Mouse (Mus musculus): ENCODE results near the gene Fbxo34.
A peak's percentile ranks its signal among the peaks of the same experiment; 100 is the strongest.
"Not testable (repeated sequence)": the region's sequence is repeated elsewhere in the genome, so short reads cannot be mapped to it uniquely, and the experiment has no call there.

The Fbxo34 gene

DNA sequence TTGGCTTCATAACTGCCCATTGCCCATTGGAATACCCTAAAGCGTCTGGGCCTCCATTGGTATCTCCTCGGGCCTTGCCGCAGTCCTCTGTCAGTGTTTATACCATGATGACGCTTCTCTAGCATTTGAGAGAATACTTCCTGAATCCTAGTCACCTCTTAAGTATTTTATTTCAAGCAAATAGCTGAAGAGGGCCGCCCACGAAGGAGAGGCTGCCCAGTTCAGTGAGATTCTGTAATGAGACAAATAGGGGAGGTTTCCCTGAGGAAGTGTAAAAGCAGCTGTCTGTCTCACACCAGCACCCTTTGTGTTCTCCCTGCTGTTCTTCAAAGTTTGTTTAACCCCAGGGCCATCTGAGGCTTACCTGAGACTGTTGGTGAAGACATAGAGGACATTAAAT, 66.5 kb downstream of the Fbxo34 start:
- no peak for DNase-seq (ENCODE audit: low read depth)

DNA sequence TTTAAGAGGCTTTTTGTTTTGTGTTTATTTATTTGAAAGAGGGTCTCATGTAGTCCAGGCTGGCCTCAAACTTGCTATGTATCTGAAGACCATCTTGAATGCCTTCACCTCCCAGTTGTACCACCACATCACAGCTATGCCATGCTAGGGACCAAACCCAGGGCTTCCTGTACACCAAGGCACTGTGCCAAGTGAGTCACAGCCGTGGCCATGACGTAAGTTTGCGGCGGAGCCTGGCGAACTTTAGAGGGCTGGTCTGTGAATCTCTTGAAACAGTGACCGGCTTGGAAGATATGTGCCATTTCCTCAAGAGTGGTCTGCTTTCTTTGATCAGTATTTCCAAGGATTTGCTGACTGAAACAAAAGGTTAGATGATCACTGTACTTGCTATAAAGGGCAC, 68.4 kb downstream of the Fbxo34 start:
- peak; percentile 96 for DNase-seq (ENCODE audit: low read depth)

DNA sequence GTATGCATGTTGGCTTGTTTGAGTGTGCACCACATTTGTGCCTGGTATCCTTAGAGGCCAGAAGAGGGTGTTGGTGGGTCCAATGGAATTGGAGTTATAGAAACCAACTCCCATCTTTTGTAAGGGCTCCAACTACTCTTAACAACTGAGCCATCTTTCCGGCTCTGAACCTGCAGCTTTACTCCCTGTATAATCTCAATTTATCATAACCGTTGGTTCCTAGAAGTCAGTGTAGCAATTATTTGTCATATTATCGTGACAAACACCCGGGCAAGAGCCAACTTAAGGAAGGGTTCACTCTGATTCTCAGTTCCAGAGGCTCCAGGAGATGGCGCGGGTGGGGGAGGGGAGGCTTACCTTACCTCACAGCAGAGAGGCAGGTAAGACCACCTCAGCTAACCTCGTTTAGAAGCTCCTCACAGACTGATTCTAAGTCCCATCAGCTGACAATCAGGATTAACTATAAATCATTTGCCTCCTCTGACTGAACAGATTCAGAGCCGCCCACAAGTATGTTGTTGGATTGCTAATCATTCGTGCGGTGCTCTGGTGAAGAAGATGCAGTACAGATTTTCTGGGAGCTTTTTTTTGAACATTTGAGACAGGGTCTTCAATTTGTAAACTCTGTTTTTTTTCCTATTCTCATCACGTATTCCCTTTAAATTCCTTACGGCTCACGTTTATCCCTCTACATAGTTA, 70.7 kb downstream of the Fbxo34 start:
- DNase-seq (ENCODE audit: low read depth), result no peak

DNA sequence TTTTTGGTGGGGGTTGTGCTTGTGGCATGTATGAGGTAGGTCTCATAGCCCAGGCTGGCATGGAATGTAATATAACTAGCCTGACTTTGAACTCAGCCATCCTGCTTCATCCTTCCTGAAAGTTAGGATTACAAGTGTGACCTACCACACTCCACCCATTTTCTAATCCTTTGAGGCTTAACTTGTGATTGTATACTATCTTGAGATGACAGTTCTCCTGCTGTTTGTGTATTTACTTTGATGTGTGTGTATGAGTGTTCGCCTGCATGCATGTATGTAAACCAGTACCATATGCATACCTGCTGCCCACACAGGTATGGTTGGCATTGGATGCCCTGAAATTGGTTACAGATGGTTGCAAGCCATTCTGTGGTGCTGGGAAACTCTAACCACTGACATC, 71.4 kb downstream of the Fbxo34 start:
- DNase-seq (ENCODE audit: low read depth), result no peak

DNA sequence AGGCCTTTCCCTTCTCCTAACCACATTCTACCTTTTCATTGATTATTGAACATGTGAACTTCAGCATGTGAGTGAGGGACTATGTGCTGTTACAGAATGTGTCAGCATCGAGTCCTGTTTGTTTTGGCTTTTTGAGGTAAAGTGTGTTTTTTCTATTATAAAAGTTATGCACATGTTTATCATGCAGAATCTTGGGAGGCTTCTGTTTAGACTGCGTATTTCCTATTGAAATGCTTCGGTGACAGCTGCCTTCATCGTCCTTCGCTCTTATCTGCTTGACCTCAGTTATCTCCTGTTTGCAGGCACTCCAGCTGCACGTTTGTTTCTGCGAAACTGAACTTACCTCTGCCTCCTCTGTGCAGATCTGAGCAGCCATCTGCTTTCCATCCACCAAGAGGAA, 72.1 kb downstream of the Fbxo34 start:
- DNase-seq (ENCODE audit: low read depth), result peak; percentile 33

DNA sequence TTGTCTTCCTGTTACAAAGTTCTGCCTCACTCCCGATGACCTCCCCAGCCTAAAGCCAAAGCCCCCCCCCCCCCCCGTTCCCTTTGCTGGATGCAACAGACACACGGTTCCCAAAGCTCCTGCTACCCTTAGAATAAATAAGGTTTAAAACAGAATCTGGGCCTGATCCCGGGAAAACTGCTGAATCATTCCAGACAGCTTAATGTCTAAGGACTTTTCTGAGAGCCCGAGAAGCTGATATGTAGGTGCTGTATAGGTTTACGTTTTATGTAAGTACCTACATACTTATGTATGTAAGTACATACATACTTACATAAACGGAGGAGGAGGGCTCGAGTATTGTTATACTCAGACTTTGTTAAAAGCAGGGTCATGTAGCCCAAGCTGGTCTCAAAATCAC, 75.2 kb downstream of the Fbxo34 start:
- DNase-seq (ENCODE audit: low read depth), result no peak

DNA sequence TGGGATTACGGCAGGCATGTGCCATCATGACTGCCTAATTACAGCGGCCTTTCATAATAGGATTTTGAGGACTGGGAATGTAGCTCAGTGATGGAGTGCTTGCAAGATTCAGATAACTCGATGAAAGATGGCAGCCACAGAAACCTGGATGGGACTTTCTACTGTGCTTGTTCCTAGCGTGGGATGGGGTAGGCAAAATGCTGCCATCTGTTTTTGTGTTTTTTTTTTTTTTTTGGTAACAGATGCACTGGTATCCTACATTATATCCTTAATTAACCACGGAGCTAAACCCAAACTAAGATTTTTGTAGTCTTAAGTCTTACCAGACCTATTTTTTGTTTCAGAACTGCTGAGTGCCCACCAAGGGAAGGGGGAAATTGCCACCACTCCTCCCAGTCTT, 75.6 kb downstream of the Fbxo34 start:
- no peak for DNase-seq (ENCODE audit: low read depth)

DNA sequence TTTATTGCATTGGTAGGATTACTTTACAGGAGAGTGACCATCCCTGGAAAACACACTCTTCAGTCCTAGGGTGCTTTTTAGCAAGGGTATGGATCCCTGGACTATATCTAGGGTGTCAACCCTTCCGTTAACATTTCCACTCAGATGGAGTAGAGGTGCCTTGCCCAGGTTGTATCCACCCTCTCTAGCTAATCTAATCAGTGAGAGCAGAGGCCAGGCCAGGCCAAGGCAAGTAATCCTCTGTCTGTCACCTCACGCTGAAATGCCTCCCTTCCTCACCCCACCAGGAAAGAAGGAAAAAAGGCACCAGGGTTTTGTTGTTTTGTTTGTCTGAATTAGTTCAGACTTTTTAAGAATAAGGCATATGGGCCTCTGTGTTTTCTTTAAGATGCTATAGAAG, 77.6 kb downstream of the Fbxo34 start:
- no peak for DNase-seq (ENCODE audit: low read depth)

DNA sequence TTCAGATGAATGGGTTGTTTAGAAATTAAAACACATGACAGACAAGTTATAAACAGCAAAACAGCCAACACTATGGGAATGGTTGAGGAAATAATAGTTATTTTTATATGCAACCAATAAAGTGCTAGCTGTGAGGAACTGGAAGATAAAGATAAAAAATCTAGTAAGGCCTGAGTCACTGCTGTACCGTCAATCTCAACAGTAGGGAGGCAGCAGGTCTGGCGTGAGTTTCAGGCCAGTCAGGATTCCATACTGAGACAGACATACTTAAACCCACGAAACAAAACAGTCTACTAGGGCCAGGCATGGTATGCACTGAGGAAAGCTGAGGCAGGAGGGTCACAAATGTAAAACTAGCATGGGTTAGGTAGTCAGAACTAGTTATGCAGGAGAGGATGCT, 78.1 kb downstream of the Fbxo34 start:
- DNase-seq (ENCODE audit: low read depth), result no peak

DNA sequence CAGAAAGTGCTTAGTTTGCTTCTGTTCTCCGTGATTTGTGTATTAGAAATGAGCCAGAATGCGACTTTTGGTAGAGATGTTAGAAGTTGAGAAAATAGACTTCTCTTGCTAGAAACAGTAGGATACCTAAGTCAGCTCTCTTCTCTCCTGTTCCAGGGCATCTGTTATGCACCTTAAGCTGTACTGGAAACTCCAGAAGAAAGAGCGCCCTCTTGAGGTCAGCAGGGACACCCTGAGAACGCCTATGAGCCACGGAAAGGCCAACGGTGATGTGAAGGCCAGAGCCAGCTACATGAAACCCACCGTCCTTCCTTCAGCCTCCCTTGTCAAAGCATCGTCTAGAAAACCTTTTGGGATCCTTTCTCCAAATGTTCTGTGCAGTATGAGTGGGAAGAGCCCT, 78.8 kb downstream of the Fbxo34 start:
- peak; percentile 78 for DNase-seq (ENCODE audit: low read depth)

DNA sequence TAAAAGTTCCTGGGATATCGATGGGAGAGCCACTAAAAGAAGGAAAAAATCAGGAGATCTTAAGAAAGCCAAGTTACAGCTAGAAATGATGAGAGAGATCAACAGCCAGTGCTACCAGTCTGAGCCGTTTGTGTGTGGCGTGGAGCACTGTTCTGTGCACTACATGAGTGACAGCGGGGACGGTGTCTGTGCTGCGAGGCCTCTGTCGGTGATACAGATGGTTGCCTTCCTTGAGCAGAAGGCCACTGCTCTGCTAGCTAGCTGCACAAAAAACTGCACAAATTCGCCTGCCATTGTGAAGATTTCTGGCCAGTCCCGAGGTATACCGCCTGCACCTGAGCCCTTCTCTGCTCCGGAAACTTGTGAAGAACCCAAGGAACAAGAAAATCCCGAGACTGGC, 79.4 kb downstream of the Fbxo34 start:
- not testable (repeated sequence) for DNase-seq (ENCODE audit: low read depth)

DNA sequence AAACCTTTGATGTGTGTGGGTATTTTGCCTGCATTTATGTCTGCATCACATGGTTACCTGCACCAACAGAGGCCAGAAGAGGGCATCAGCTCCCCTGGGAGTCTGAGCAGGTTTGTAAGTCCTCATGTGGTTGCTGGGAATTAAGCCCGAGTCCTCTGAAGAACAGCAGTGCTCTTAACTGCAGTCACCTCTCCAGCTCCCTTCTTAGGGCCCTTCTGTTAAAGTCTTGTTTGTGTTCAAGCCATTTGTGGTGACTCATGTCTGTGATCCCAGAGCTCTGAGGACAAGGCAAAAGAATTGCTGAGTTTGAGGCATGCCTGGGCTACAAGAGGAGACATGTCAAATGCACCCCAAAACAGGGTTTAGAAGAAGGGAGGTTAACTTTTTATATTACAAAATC, 82.3 kb downstream of the Fbxo34 start:
- DNase-seq (ENCODE audit: low read depth), result no peak

DNA sequence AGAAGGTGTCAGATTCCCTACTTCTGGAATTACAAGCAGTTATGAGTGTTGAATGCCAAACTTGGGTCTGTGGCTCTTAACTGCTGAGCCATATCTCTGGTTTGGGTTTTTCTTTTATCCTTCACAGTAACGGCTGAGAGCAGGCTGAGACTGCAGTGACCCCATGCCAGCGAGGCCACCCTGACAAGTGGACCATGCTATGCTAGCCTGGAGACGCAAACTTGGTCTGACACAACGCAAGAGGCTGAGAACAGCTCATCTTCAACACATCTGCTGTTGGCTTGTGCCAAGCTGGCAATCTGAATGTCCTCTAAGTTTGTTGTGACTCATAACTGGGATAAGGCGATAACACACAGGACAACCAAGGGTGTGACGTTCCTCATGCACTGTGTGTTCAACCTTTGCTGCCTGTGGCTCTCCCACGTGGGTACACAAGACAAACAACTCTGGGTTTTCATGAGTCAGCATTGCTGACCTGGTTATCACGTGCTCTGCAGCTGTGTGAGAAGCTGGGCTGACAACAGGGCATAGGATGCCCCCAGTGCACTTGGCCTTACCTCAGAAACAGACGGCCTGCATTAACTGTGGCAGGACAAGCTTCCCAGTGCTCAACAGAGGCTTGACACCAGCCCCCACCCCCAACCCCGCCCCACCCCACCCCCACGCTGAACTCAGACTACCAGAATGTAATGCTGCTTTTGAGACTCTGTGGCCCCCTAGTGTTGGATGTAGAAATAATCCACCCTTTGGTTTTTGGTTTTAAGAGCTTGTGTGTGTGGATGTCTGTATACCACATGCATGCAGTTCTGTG, 83.3 kb downstream of the Fbxo34 start:
- DNase-seq (ENCODE audit: low read depth), result peak; percentile 89

DNA sequence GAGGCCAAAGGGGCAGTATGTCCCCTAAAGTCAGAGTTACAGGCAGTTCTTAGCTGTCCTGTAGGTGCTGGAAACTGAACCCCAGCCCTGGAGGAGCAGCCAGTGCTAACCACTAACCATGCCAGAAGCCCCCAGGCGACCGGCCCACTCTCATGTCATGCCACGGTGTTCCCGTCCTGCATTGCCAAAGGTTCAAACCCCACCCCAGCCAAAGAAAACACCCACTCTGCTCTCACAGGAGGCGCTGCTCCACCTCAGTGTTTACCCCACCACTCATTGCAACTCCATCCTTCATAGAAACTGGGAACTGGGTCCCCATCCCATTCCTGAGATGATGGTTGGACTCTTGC, 83.9 kb downstream of the Fbxo34 start:
- no peak for DNase-seq (ENCODE audit: low read depth)

DNA sequence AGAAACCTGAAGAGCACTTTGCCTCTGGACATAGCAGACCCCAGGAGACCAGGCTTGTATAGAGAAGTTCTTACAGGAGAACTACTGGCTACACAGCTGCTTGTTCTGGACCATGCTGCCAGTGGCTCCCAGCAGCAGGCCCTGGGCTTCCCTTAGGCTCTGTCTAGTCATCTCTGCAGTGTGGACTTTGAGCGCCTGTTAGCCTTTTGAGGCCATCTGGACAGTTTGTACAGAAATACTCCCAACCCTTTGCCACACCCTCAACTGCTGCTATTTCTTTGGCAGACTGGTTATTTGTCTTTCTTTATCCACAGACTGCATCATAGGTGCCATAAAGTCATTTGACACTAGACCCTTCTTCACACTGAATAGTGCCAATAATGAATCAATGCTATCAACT, 84.9 kb downstream of the Fbxo34 start:
- no peak for DNase-seq (ENCODE audit: low read depth)

DNA sequence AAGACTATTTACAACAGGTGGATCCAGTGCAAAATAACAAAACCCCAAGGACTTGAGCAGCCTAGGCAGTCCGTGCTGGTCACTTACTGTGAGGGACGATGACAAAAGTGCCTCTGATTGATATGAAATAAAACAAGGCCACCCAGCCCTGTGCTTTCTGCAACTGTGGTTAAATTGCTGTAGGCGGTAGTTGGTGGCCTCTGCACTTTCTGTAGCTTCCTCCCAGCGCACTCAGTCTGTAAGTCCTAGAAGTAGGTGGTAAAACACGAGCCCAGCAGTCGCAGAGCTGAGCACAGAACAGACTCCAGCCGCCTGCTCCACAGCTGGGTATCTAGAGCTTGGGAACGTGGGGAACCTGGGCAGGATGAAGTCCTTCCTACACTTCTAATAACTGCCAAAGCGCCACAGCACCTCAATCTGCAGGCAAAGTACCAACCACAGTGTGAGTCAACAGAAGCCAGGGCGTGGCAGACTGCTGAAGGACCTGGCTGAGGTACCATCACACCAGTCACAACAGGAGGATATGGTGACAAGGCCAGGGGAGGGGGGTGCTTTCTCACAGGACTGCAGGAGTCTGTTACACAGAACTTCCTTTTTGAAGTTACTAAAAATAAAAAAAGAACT, 91.2 kb downstream of the Fbxo34 start:
- DNase-seq (ENCODE audit: low read depth), result peak; percentile 78

DNA sequence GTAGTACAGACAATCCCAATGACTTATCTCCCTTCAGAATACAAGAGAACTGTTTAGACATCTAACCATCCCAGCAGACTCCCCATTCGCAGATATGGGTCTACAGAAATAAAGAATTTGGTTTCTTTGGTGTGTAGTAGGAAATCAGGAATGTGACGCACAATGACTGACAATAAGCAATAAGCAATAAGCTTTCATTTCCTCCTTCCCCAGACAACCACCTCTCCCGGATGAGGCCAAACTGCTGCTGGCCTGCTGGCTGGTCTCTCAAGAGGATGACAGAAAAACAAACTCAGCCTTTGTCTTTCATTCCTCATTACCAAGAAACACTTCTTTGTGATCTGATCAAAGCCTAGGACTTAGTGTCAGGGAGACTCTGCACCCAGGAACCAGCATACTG, 92.1 kb downstream of the Fbxo34 start:
- no peak for DNase-seq (ENCODE audit: low read depth)

DNA sequence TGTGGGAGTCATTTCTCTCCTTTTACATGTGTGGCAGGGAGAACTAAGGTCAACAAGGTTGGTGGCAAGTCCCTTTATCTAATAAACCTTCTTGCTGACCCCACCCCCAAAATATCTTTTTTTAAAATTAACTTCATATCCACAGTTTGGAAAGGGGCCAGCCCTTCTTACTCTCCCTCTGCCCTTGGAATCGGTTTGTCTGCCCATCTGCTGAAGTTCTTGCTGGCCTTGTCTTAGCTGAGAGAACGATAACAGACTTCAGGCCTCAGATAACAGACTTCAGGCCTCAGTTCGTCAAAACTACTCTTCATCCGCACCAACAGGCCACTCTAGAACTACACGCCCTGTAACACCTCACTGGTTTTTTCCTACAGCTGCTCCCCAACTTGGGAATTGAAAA, 94.1 kb downstream of the Fbxo34 start:
- DNase-seq (ENCODE audit: low read depth), result no peak

DNA sequence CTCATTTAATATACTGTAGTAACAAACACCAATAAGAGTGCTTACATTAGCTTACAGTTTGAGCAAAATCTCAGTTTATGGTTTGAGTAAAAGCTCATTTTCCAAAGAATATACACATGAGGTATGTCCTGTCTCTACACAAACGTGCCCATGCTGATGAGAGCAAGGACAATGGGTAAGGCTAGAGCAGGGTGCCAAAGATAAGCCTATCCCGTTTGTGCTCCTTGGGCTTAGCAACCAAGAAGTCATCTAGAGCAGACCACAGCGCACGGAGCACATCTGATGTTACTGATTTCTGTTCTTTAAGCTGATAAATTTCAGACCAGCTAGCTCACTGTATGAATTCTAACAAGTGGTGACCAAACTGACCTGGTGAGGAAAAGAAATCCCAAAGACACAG, 94.7 kb downstream of the Fbxo34 start:
- DNase-seq (ENCODE audit: low read depth), result no peak

DNA sequence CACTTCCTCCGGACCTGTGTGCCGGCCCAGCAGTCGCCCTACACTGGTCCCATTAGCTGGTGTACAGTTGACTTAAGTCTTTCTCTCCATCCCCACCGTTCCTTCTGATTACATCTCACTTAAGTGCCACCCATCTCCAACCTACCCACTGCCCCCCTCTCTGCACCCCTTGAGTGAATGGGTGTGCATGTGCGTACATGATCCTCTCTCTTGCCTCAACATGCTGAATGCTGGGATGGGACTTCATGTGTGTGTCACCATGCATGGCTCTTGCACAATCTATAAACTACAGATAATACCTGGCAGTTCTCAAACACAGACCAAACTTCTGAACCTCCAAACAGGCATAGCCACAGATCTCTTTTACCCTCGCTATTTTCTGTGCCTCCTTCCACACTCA, 101.4 kb downstream of the Fbxo34 start:
- DNase-seq (ENCODE audit: low read depth), result no peak

DNA sequence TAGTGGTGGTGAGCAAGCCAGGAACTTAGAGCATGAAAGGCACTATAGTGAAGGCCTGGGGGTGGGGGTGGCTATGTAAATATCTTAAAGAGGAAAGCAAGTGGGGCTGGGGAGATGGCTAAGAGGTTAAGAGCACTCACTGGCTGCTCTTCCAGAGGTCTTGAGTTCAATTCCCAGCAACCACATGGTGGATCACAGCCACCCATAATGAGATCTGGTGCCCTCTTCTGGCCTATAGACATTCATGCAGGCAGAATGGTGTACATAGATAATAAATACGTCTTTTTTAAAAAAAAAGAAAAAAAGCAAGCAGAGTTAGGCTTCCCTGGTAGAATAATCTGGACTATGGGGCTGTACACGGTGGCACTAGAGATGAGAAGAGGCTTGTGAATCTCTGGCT, 103.2 kb downstream of the Fbxo34 start:
- no peak for DNase-seq (ENCODE audit: low read depth)

DNA sequence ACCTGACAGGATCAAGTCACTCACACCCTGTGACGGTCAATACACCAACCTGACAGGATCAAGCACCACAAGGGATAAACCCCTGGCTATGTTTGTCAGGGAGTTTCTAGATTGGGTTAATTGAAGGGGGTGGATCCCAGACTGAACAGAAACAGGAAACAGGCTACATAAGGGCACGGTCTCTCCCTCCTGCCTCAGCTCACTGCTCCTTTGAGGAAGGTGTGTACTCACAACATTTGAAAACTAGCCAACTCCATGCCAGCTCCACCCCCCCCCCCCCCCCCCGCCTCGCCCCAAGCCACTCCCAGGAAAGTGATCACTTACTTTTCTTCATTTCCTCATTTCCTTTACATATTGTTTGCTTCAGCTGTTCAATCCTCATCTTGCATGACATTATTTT, 104.0 kb downstream of the Fbxo34 start:
- DNase-seq (ENCODE audit: low read depth), result peak; percentile 51

DNA sequence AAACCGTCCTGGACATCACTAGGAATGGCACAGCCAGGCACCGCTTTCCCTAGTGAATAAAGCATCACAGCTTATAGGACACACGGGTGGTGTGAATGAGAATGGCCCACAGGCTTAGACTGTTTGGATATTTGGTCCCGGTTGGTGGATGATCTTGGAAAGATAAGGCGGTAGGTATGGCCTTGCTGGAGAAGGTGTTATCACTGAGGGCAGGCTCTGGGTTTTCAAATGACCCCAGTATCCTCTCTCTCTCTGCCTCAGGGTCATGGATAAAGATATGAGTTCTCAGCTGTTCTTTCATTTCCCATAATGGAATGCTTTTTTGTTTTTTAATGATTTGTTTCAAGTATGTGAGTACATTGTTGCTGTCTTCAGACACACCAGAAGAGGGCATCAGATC, 105.0 kb downstream of the Fbxo34 start:
- no peak for DNase-seq (ENCODE audit: low read depth)

DNA sequence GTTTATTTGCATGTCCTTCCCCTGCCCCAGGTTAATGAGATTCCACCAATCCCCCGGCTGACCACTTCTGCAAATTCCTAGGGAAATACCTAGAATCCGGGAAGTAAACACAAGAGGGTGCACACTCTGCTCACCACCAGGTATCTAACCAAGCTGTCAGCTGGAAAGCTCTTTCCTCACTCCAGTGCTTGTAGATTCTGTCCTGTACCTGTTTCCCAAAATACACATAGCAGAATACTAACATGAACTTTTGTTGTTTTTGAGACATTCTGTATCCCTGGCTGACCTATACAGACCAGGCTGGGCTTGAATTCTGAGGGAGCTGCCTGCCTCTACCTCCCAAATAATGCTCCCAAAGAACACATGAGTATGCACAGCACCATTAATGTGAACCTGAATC, 110.5 kb downstream of the Fbxo34 start:
- no peak for DNase-seq (ENCODE audit: low read depth)
